Mouse (Mus musculus) midbrain, postnatal 0 days (tissue): ENCODE measurements at regions not wholly inside any gene's neighbourhood (a gene's known extent, or its start where the extent isn't known, plus 50 kb on each side); places are given as distances from the start of the nearest gene placed in this dataset.

Experiments used
- ATAC-seq: fragments of 200-750 bp; cut with Nextera tagmentation; 2 replicates; pipeline ENCODE4 v1.8.0; 2017; ENCODE audit warnings: moderate number of reproducible peaks, mild to moderate bottlenecking, moderate TSS enrichment, moderate library complexity; ENCODE audit not compliant: low FRiP score
- DNase-seq: peaks from one replicate; pipeline ENCODE4 v3.0.0-alpha.2; 2015; ENCODE audit warnings: low spot score
- H3K27ac ChIP-seq: fragments of 300-500 bp; sonication (generic); 2 replicates; pipeline ENCODE4 v1.5.1; 2014; ENCODE audit warnings: low read depth, mild to moderate bottlenecking, low read length, mixed read lengths
- H3K27me3 ChIP-seq: fragments of 300-500 bp; sonication (generic); 2 replicates; pipeline ENCODE4 v1.6.1; 2014; ENCODE audit warnings: low read length, control low read depth, mixed read lengths; ENCODE audit not compliant: insufficient read depth
- H3K36me3 ChIP-seq: fragments of 300-500 bp; sonication (generic); 2 replicates; pipeline ENCODE4 v1.6.1; 2014; ENCODE audit warnings: low read length, control low read depth, mixed read lengths; ENCODE audit not compliant: insufficient read depth
- H3K4me1 ChIP-seq: fragments of 300-500 bp; sonication (generic); 2 replicates; pipeline ENCODE4 v1.6.1; 2014; ENCODE audit warnings: mild to moderate bottlenecking, control low read depth, antibody characterized with exemption, low read length, mixed read lengths; ENCODE audit not compliant: insufficient read depth
- H3K4me2 ChIP-seq: fragments of 300-500 bp; sonication (generic); 2 replicates; pipeline ENCODE4 v1.6.1; 2014; ENCODE audit warnings: low read depth, mild to moderate bottlenecking, low read length, mixed read lengths; ENCODE audit not compliant: poor library complexity, severe bottlenecking
- H3K4me3 ChIP-seq: fragments of 300-500 bp; sonication (generic); 2 replicates; pipeline ENCODE4 v1.5.1; 2014; ENCODE audit warnings: low read depth, mild to moderate bottlenecking, low read length, moderate library complexity
- H3K9ac ChIP-seq: fragments of 300-500 bp; sonication (generic); replicated peaks from 2 replicates; pipeline ENCODE4 v1.6.1; 2014; ENCODE audit warnings: mild to moderate bottlenecking, low read length, moderate library complexity, mixed read lengths; ENCODE audit not compliant: poor library complexity, severe bottlenecking
- H3K9me3 ChIP-seq: fragments of 300-500 bp; sonication (generic); 2 replicates; pipeline ENCODE4 v1.6.1; 2016; ENCODE audit warnings: low read length, control low read depth
- CTCF ChIP-seq: IDR thresholded peaks from 2 replicates; pipeline ENCODE4 v1.5.1; 2016; ENCODE audit warnings: antibody characterized with exemption, mild to moderate bottlenecking
- WGBS: fragments of 180-500 bp; shearing (Covaris S2); extraction: QIAGEN DNeasy Blood & Tissue Kit; methylation state at CpG from one replicate; pipeline ENCODE4 v1.1.7; 2014; 5-methylcytosine and 5-hydroxymethylcytosine counted together

DNA sequence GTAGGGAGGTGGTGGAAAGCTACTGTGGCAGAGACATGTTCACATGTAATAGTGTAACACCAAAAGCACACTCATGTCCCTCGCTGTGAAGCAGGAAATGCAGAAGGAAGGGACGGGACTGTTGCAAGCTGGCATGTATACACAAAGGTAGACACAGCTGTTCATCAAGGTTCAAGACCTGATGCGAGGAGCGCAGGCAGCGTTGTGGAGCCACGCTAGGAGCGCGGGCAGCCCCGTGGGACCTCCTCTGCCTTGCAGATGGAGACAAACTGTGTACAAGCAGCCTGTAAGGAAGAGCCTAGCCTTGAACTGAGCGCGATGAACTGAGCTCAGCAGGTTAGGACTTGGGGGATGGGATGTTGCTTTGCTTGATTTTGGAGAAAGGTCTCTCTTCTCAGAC, 96.2 kb downstream of the Ets2 start:
- Histone ChIP-seq H3K4me3 (no peak overlapping the region), H3K36me3 (no peaks in the 10 kb centered on the region), H3K4me1 (no peaks in the 10 kb centered on the region; the same call in 1 of the 2 replicates), H3K9me3 (no peaks in the 10 kb centered on the region), H3K9ac (no peak overlapping the region), H3K4me2 (no peak overlapping the region), H3K27me3 (no peaks in the 10 kb centered on the region), H3K27ac (no peak overlapping the region)
- DNase-seq (no peak), ATAC-seq (no peak)
- 81% methylated on average over 11 of the region's 11 CpGs for WGBS
- no peak for TF ChIP-seq CTCF

DNA sequence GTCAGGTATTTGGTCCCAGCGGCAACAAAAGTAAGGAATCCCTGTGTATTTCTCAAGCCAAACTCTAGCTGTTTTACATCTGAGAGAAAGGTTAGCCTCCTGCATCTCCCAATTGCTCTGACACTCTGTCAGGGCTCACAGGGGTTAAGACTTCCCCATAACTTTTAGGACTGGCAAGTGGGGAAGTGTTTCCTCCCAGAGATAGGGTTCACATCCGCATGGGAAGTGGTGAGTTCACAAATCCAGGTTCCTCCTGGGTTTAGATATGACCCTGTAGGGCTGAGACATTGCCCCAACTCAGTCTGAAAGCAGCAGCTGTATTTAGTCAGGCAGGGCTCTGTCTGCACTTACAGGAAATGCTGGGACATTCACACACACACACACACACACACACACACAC, 95.3 kb downstream of the Ets2 start:
- Histone ChIP-seq H3K4me1 (no peaks in the 10 kb centered on the region; the same call in 1 of the 2 replicates), H3K36me3 (no peaks in the 10 kb centered on the region), H3K9ac (no peak overlapping the region), H3K4me2 (no peak overlapping the region), H3K4me3 (no peak overlapping the region), H3K27me3 (no peaks in the 10 kb centered on the region), H3K27ac (no peak overlapping the region), H3K9me3 (no peaks in the 10 kb centered on the region)
- DNase-seq, result no peak
- ATAC-seq, result no peak
- 89% methylated on average over 2 of the region's 2 CpGs for WGBS
- TF ChIP-seq CTCF, result no peak

DNA sequence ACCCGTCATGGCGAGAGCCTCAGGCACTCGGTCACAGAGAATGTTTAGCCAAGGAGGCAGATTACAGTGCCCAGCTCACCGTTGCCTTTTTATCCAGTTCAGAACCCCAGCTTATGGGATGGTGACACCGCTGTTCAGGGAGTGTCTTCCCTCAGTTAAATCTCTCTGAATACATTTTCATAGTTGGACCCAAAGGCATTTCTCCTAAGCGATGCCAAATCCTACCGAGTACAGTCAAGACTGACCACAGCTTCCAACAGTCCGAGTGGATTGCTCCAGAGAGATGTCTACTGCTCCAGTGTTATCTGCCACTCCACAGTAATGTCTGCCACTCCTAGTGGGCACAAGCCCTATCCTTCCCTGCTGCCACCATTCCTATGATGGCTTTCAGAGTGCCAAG, 93.0 kb downstream of the Ets2 start:
- no peaks in the 10 kb centered on the region for H3K27me3 ChIP-seq
- no peaks in the 10 kb centered on the region; the same call in 1 of the 2 replicates for H3K4me1 ChIP-seq
- no peak for TF ChIP-seq CTCF
- no peak for ATAC-seq
- H3K9me3 ChIP-seq, result no peaks in the 10 kb centered on the region
- no peak overlapping the region for H3K27ac ChIP-seq
- no peak overlapping the region for H3K9ac ChIP-seq
- H3K36me3 ChIP-seq, result no peaks in the 10 kb centered on the region
- 84% methylated on average over 8 of the region's 8 CpGs for WGBS
- DNase-seq, result no peak
- no peak overlapping the region for H3K4me2 ChIP-seq
- H3K4me3 ChIP-seq, result no peak overlapping the region

DNA sequence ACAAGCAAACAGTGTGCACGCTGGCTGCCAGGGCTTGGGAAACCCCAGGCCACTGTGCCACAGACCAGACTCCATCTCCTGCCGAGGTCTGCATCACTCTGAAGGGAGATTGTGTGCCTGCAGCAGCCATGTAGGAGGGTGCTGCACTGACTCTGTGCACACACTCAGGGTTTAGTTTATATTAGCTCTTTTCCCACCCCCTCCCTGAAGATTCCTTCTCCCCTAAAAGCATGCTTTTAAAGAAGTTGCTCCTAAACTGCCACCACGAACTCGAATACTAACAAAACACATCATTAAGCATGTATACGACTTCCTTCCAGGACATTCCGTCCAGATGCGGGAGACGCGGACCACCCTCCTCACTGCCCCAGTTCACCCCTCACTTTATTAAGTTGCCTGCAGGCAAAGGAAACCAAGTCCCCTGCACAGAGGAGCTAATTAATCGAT, 92.4 kb downstream of the Ets2 start:
- Histone ChIP-seq H3K27ac (no peak overlapping the region), H3K9ac (no peak overlapping the region), H3K4me1 (no peaks in the 10 kb centered on the region; the same call in 1 of the 2 replicates), H3K4me3 (no peak overlapping the region), H3K36me3 (no peaks in the 10 kb centered on the region), H3K9me3 (no peaks in the 10 kb centered on the region), H3K27me3 (no peaks in the 10 kb centered on the region), H3K4me2 (no peak overlapping the region)
- ATAC-seq (no peak), DNase-seq (no peak)
- TF ChIP-seq CTCF, result no peak
- 54% methylated on average over 10 of the region's 10 CpGs for WGBS

DNA sequence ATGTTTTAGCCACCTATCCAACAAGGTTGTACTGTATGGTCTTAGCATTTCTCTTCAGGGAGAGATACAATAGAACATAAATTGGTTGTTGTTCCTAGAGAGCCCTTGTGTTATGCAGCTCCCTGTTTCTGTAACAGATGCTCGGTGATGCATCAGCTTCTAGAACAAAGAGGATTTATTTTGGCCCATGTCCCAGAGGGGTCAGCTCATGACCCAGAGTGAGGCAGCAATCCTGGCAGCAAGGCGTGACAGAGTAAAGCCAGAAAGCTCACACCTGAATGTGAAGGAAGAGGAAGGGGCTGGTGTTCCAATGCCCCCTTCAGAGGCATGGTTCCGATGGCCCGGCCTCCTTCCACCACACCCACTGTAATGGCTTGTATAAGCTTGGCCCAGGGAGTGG, 88.8 kb downstream of the Ets2 start:
- Histone ChIP-seq H3K9me3 (no peaks in the 10 kb centered on the region), H3K27ac (no peak overlapping the region), H3K9ac (no peak overlapping the region), H3K4me2 (no peak overlapping the region), H3K4me3 (no peak overlapping the region), H3K36me3 (no peaks in the 10 kb centered on the region), H3K27me3 (no peaks in the 10 kb centered on the region), H3K4me1 (no peaks in the 10 kb centered on the region)
- no peak for DNase-seq
- WGBS, result 71% methylated on average over 4 of the region's 4 CpGs
- no peak for ATAC-seq
- no peak for TF ChIP-seq CTCF

DNA sequence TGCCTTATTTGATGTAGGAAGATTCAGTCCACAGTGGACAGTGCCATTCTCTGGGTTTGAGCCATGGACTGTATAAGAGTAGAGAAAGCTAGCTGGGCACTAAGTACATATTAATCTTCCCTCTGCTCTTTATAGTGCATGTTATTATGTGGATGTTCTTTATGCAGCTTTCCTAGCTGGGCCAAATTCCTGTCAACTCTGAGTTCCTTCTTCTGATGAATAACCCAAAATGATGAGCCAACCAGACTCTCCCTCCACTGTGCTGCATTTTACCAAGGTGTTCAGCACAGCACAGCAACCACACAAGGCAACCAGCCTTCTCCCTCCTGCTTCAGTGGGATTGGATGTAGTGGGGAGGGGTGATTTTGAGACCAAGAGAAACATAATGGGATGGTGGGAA, 87.7 kb downstream of the Ets2 start:
- no peak overlapping the region for H3K4me2 ChIP-seq
- H3K36me3 ChIP-seq, result no peaks in the 10 kb centered on the region
- H3K9me3 ChIP-seq, result no peaks in the 10 kb centered on the region
- TF ChIP-seq CTCF, result no peak
- no peak for ATAC-seq
- no peak overlapping the region for H3K9ac ChIP-seq
- H3K4me3 ChIP-seq, result no peak overlapping the region
- no peaks in the 10 kb centered on the region for H3K27me3 ChIP-seq
- DNase-seq, result no peak
- no peaks in the 10 kb centered on the region for H3K4me1 ChIP-seq
- no peak overlapping the region for H3K27ac ChIP-seq
